Mouse (Mus musculus): Measurements from ENCODE around the gene Slc24a5.

Slc24a5 gene

DNA sequence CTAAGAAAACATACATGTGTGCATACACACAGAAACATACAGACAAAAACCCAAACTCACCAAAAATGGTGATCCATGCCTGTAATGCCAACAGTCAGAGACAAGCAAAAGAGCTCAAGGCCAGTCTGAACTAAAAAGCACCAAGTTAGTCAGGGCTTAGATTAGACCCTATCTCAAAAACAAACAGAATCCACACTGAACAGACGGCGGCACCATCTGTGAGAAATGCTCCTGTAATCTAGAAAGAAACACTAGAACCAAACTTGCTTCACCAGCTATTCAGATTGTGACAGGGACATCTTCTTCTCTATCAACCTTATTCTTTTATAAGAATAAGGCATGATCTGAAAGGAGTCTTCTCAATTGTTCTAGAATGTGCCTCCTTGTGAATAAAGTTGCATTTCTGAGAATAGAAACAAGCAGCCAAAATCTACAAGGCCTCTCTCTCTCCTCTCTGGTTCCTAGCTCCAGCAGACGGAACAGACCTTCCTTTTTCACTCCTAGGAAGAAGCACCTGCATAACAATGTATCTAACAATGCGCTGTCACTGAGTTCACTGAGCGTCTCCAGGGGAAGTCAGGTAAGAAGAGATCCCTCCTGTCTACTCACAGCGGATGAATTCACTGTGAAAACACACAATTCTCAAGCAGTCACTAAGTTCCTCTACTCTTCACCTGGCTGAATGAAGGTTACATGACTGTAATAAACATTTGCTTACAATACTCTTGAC, 51.6 kb downstream of the Slc24a5 start:
- DNase-seq (ENCODE audit: low spot score): no peak

DNA sequence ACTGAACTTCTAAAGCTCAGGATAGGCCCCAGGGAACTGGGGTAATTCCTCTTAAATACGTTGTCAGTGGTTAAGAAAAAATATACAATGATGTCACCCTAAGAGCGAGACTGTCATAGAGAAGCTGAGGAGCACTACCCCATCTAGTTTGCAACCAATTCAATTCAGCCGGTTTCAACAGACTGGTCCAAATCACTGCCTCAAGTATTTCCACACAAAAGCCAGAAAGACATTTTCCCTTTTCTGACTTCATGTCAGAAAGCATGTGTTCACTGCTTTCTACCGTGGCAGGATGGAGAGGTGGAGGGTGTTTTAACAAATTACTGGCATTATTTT, 54.3 kb downstream of the Slc24a5 start:
- no peak for DNase-seq (ENCODE audit: low spot score)

DNA sequence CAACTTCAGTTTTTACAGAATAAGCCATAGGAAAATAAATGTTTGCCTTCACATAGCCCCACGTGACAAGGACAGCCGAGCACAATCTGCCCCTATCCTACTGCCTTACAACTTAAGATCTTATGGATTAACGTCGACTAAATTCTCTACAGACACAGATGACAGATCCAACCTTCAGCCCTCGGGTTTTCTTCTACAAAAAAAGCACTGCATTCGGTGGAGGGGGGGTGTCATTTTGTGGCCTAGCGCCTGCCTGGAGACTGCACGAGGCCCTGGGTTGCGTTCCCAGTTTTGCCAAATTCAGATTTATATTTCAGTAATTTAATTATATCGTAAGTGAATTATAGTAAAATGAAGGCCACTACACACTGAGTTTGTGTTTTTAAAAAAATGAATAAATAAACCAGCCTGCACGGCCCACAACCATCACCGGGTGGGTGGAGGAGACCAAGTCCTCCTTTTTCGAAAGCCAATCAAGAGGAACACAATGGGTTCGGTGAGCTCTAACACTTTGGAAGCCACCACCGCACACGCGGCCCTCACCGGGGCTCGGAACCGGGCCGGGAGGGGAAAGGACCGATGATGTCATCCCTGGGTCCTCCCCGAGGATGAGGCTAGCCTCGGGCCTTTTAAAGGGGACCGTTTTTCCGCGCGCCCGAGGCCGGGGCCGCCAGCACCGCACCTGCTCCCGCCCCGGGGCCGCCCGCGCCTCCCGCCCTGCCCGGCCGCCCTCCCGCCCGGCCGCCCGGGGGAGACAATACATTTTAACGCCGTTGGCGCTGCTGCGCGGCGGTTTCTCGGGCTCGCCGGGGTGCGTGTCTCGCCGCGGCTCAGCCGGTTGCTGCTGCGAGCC, 54.9 kb downstream of the Slc24a5 start:
- peak; percentile 66 for DNase-seq (ENCODE audit: low spot score)

DNA sequence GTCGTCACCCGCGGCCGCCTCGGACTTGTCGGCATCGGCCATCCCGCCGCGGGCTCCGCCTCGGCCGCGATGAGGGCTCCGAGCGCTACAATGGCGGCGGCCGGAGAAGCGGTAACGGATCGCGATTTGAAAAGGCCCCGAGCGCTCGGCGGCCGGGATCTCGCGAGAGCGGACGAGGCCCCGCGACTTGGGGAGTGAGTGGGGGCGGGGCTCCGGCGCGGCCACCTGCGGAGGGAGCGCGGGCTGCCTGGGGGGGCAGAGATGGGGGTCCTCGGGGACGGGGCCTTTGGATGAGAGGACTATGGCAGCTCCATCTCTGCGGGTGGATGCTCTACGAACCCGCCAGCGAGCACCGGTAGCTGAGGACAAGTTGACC, 55.5 kb downstream of the Slc24a5 start, which contains the start of gene Myef2:
Gene Myef2, minus strand, starts transcription at position 185 of the 376 bp plus-strand sequence.
- peak; percentile 95 for DNase-seq (ENCODE audit: low spot score)

DNA sequence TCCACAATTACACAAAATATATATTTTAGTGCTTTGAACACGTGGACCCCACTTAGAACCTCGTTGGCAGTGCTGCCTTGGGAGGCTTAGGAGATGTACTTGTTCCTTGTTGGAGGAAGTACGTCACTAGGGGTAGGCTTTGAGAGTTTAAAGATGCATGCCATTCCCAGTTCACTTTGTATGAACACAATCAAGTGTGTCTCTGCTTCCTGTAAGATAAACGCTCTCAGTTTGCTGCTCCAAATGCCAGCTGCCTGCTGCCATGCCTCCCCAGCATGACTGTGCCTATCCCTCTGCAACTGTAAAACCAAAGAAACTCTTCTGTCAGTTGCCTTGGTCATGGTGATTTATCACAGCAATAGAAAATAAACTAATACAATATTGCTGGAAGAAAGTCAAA, 57.9 kb downstream of the Slc24a5 start:
- DNase-seq (ENCODE audit: low spot score): no peak

DNA sequence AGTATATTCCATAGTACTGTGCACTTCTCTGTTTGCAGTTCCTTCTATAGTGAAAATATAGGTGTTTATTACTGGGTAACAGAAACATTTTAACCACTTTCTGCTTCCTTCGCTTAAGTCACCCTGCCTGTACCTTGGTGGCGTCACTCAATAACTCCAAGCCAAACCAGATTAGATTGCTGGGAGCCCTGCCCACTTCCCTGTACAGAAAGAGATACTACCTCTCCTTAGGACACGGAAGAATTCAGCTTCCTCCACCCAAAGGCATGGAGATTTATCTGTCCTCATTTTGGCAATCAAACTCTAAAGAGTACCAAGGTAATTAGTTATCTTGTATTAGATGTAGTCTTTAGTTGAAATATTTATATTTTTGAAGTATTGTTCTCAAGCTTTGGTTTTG, 58.9 kb downstream of the Slc24a5 start:
- DNase-seq (ENCODE audit: low spot score): no peak

DNA sequence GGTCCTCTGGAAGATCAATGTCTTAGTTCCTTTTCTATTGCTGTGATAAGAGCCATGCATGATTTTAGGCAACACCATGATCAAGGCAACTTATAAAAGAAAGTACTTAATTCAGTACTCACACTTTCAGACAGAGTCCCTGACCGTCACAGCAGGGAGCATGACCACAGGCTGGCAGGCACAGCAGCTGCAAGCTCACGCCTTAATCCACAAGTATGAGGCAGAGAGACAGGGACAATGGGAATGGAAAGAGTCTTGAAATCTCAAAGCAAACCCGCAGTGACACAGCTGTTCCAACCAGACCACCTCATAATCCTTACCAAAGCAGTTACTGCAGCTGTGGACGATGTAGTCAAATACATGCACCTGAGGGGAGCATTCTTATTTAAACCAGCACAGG, 66.2 kb downstream of the Slc24a5 start:
- no peak for DNase-seq (ENCODE audit: low spot score)

DNA sequence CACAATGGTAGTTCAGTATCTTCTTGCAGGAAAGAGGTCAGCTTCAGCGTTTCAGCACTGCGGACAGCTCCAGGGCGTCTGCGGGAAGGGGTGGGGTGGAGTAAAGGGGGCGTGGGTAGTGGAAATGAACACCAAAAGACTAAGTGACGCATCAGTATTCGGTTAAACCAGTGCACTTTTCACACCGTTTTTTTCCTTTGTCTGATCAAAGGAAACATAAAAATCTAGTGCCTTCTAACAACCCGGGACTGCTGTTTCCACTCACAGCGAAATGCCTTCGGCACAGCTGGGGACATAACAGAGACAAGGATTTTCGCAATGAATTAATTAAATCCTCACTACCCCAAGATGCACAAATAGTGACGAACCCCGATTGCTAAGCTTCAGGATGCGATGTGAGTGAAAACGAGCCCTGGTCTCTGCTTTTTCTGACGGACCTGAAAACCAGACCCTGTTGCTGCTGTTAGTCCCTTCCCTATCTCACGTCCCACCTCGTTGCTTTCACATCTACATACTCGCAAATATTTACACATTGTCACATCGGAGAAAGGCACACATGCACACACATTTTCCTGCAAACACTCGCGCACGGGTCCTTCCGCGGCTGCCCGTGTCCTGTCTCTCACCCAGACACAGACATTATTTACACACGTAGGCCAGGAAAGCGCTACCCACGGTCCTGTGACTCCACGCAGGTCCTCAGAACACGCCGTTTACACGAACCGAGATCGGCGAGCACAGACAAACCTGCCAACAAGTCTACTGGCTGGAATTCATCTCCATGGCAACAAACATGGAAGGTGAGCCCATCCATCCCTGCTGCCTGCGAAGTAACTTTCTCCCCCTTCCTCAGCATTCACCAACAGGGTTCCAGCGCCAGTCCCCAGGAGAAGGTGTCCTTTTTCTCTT, 68.2 kb downstream of the Slc24a5 start, which contains the start of gene Ctxn2:
Gene Ctxn2, plus strand, starts transcription at position 790 of the 909 bp plus-strand sequence.
- peak; percentile 92 for DNase-seq (ENCODE audit: low spot score)

DNA sequence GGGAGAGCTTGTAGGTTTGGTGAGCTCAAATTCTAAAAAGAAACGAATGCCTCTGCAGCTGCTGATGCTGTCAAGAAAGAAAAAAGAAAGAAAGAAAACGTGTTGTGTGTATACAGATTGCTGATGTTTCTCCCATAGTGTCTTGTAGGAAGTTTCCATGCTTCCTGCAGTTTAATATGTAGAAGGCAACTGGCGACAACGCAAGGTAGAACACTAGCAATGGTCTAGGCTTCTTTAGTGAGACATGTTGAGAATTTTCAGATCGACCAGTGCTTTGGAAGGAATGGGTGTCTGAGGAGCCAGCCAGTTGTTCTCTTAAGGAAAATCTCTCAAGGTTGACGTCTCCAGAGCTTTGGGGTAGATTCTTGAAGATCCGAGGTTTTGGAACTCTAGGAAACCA, 68.9 kb downstream of the Slc24a5 start:
- DNase-seq (ENCODE audit: low spot score): no peak

All from testis, postnatal 10 days (tissue).